Mouse (Mus musculus) megakaryocyte, embryonic 14.5 days (primary cell): Measurements from ENCODE around the gene Gsg1. TPM values are rescaled to one million over a fixed set of nuclear protein-coding genes. Genes with fewer than 3 reads are reported as not detected.

ENCODE experiments used
- H3K27me3 ChIP-seq: replicated peaks from 2 replicates; pipeline ENCODE3; 2012; ENCODE audit warnings: inconsistent platforms
- H3K36me3 ChIP-seq: replicated peaks from 2 replicates; pipeline ENCODE3; 2012; ENCODE audit warnings: low read length, inconsistent platforms, mixed read lengths
- H3K4me1 ChIP-seq: 2 replicates; pipeline ENCODE4 v1.6.1; 2012; ENCODE audit warnings: inconsistent platforms
- H3K4me3 ChIP-seq: replicated peaks from 2 replicates; pipeline ENCODE3; 2012; ENCODE audit warnings: moderate library complexity, mild to moderate bottlenecking, inconsistent platforms
- H3K9me3 ChIP-seq: 2 replicates; pipeline ENCODE4 v1.6.1; 2012; ENCODE audit warnings: inconsistent platforms
- FLI1 ChIP-seq: IDR thresholded peaks from 2 replicates; pipeline ENCODE4 v1.6.1; 2012; ENCODE audit warnings: low read length, inconsistent platforms, mixed read lengths
- GATA1 ChIP-seq: IDR thresholded peaks from 3 replicates; pipeline ENCODE4 v1.6.1; 2012; ENCODE audit warnings: mixed read lengths, low read length, inconsistent platforms, borderline replicate concordance
- polyA plus RNA-seq: library from polyadenylated mRNA; stranded (reverse); fragments of >175 nt; gene quantifications from 2 replicates; pipeline ENCODE4 v1.2.3, GENCODE M21; 2012; ENCODE audit warnings: low replicate concordance; ENCODE audit not compliant: insufficient read depth

The Gsg1 gene
- polyA plus RNA-seq, 1 experiment: not detected

DNA sequence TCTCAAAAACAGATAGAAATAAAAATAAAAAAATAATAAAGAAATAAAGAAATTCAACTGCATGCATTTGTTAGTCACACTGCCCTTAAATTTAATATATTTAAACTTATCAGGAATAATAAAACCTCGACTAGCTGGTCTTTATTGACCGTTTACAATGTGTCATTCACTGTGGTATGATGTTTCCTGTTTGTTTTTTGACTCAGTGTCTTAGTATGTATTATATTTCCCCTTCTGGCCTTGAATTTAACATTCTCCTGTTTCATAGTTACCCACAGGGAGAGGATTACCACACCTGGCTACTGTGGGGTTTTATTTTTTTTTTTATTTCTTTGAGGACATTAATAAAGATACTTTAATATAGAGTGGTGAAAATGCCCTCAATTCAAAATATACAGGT, 8.4 kb upstream of the Gsg1 start:
- TF ChIP-seq GATA1 (no peak), FLI1 (no peak)
- Histone ChIP-seq H3K9me3 (peaks cover 6% of the 10 kb centered on the region), H3K4me3 (no peak overlapping the region), H3K27me3 (peaks cover 9% of the 10 kb centered on the region), H3K36me3 (no peaks in the 10 kb centered on the region), H3K4me1 (no peaks in the 10 kb centered on the region)

GRCm38 (mm10) chr6:135261124-135261523, 7.0 kb upstream of the Gsg1 start:
- Histone ChIP-seq H3K4me3 (no peak overlapping the region), H3K36me3 (no peaks in the 10 kb centered on the region), H3K9me3 (peaks cover 17% of the 10 kb centered on the region), H3K4me1 (no peaks in the 10 kb centered on the region), H3K27me3 (no peaks in the 10 kb centered on the region)
- no peak for TF ChIP-seq FLI1
- no peak for TF ChIP-seq GATA1

DNA sequence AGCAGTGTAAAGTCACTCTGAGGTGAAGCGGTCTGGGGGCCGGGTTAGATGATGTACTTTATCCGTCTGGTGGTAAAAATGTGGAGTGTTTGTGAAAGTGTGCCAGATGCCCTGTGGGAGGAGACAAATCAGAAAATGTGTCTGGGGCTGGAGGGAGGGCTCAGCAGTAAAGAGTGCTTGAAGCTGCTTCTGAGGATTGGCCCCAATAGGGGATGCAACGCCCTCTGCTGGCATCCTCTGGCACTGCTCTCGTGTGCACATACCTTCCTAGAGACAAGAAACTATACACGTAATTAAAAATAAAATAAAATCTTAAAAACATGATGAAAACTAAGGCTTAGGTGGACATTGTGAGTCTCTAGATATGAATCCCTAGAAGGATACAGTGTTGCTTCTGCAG, 6.3 kb upstream of the Gsg1 start:
- Histone ChIP-seq H3K4me1 (no peaks in the 10 kb centered on the region), H3K4me3 (no peak overlapping the region), H3K9me3 (peaks cover 24% of the 10 kb centered on the region), H3K27me3 (no peaks in the 10 kb centered on the region), H3K36me3 (no peaks in the 10 kb centered on the region)
- TF ChIP-seq FLI1 (no peak), GATA1 (no peak)

DNA sequence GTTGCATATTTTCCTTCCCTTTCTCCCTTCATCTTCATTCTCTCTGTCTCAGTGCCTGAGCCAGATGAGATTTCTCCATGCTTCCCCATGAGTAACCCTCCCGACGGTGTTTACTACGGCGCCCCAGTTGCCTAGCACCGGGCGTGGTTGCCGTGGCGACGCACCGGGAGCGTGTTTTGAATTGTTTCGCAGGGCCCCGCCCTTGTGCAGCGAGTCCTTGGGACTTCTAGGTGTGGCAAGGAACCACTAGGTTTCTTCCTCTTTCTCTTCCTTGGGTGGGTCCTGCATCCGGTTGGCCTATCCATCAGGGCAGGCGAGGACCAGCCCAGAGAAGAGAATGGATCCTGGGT, 1.4 kb downstream of the Gsg1 start:
- H3K9me3 ChIP-seq: peaks cover 39% of the 10 kb centered on the region
- H3K4me3 ChIP-seq: peak overlapping the region; percentile 47

GRCm38 (mm10) chr6:135251849-135252727, 2.1 kb downstream of the Gsg1 start:
- Histone ChIP-seq H3K27me3 (peaks cover 51% of the 10 kb centered on the region), H3K36me3 (no peaks in the 10 kb centered on the region), H3K9me3 (peaks cover 38% of the 10 kb centered on the region), H3K4me1 (peaks cover 14% of the 10 kb centered on the region), H3K4me3 (peak overlapping the region; percentile 47)
- no peak for TF ChIP-seq FLI1
- no peak for TF ChIP-seq GATA1

More for the DNA sequence above, 1.4 kb downstream of the Gsg1 start:
- TF ChIP-seq FLI1 (no peak), GATA1 (no peak)
- Histone ChIP-seq H3K36me3 (no peaks in the 10 kb centered on the region), H3K27me3 (peaks cover 45% of the 10 kb centered on the region), H3K4me1 (peaks cover 14% of the 10 kb centered on the region)

DNA sequence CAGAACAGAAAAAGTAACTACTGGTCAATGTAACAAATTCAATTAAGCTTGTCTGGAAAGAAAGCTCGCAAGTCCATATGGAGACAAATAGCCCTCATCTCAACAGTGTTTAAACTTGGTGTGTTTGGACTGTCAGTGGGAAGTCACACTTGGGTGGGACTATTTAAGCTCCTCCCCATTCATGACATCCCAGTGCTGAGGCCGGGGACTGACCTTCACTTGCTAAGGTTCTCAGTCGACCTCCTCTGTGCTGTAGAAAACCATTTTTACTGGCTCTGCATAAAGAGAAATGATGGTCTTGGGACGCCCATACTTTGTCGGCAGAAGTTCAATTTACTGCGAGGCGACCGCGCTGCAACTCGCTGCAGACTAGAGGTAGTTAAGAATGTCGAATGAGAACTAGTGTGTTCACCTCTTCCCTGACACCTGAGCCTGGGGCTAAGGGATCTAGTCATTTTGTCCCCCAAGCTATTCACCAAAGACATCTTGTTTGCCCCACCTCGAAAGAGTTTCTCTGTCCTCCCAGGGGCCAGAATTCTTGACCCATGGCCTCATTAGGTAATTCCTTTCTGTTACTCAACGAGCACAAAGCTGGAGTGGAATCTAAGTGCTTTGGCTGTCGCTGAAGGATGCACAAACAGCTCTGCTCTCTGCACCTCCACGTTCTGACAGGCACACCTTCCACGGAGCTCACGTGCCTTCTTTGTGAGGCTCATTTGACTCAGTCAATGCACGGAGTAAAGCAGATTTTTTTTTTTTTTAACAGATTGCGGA, 3.0 kb downstream of the Gsg1 start:
- Histone ChIP-seq H3K27me3 (peaks cover 53% of the 10 kb centered on the region), H3K9me3 (peaks cover 29% of the 10 kb centered on the region)
- TF ChIP-seq GATA1 (no peak), FLI1 (no peak)

DNA sequence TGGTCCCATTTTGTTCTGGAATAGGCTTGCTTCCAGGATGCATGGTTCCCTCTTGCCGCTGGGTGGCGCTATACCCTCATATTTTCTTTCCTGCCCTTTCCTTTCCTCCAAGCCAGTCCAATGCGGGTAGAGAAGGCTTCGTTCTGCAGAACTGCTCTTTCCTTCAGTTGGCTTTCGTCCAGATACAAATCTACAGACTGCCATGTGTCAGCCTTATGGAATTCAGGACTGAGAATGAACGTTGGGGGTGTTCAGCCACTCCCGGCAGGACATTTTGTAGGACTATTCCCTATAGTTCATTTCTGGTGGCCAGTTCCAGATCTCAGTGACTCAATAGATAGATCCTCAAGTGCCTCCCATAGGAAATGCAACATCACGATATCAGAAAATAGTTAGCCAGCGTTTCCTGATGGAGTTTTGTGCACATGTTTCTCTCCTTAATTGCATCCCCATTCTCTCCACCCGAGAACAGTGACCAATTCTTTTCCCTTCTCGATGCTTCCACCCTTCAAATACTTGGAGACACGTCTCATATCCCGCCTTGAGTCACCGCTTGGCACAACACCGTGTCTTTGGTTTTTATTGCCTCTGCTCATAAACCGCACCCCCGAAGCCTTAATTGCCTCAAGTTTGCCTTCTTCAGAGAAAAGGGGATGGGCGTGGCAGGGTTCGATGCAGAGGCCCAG, 4.2 kb downstream of the Gsg1 start:
- H3K9me3 ChIP-seq: peaks cover 17% of the 10 kb centered on the region
- peaks cover 14% of the 10 kb centered on the region for H3K4me1 ChIP-seq
- peaks cover 59% of the 10 kb centered on the region for H3K27me3 ChIP-seq
- no peak for TF ChIP-seq FLI1
- TF ChIP-seq GATA1: no peak
- peak overlapping the region; percentile 84 for H3K4me3 ChIP-seq
- H3K36me3 ChIP-seq: no peaks in the 10 kb centered on the region

More for the DNA sequence above, 3.0 kb downstream of the Gsg1 start:
- Histone ChIP-seq H3K4me1 (peaks cover 14% of the 10 kb centered on the region), H3K4me3 (no peak overlapping the region), H3K36me3 (no peaks in the 10 kb centered on the region)

DNA sequence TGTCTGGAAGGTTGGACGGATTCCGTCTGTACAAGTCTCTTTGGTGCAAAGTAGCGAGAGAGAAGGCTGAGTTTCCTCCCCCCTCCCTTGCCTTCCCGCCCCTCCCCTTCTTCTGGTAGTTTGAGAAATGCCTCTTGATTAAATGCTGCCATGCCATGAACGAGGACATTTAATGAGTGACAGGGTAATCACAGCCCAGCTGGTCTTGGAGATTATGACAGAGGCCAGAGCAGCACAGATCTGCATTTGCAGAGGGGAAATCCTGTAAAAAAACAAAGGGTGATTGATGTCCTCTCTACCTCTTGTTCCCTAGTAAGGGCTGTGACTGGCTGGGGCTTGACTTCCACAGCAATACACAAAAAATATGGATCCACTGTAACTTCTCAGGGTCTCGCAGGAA, 6.3 kb downstream of the Gsg1 start:
- TF ChIP-seq FLI1: no peak
- TF ChIP-seq GATA1: no peak
- Histone ChIP-seq H3K36me3 (no peaks in the 10 kb centered on the region), H3K4me3 (no peak overlapping the region), H3K9me3 (0 out of 2 replicates have a peak, but pooled peaks cover 1% of the 10 kb centered on the region), H3K4me1 (peaks cover 14% of the 10 kb centered on the region), H3K27me3 (peaks cover 61% of the 10 kb centered on the region)

GRCm38 (mm10) chr6:135245586-135245985, 8.6 kb downstream of the Gsg1 start:
- Histone ChIP-seq H3K36me3 (no peaks in the 10 kb centered on the region), H3K9me3 (no peaks in the 10 kb centered on the region), H3K27me3 (peaks cover 42% of the 10 kb centered on the region), H3K4me3 (no peak overlapping the region), H3K4me1 (peaks cover 23% of the 10 kb centered on the region)
- TF ChIP-seq FLI1 (no peak), GATA1 (no peak)
